Mouse (Mus musculus): ENCODE data around the gene Crip1.

DNA sequence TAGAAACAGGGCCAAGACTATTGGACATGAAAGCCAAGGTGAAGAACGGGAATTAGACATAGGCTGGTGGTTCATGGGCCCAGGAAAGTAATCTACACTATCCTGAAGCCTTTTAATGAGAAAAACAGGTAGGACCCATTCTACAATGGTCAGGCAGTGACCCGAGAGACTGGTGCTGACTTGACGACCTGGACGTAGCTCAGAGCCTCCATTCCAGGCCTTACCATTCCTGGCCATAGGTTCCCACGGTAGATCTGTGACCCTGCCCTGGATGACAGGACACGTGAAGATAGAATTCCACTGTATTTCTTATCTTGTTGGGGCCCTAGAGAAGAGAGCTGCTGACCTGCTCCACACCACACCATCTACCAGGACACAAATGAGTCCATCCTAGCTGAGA is 7.8 kb upstream of the Crip1 start:
- no peak for TF ChIP-seq POLR2A (IDR thresholded peaks at IDR 0.05; ENCODE audit: borderline replicate concordance, control insufficient read depth, low read depth, low read length)
- no peak for TF ChIP-seq CTCF (IDR thresholded peaks at IDR 0.05; ENCODE audit: control insufficient read depth, insufficient read depth, low read length)
